Mouse (Mus musculus): ENCODE measurements around the gene Rassf5. TPM values are rescaled to one million over a fixed set of nuclear protein-coding genes. Genes with fewer than 3 reads are reported as not detected.

The Rassf5 gene
- polyA plus RNA-seq, 2 experiments = 3.1 to 3.2 TPM

GRCm38 (mm10) chr1:131178083-131178482, 67.0 kb downstream of the Rassf5 start:
- Histone ChIP-seq H3K4me2 (replicated peaks; ENCODE audit: low read depth, low read length, severe bottlenecking) (no peak overlapping the region), H3K4me3 (replicated peaks; ENCODE audit: low read length) (no peak overlapping the region), H3K27me3 (ENCODE audit: control insufficient read depth, insufficient read depth, low read length) (no peaks in the 10 kb centered on the region), H3K36me3 (ENCODE audit: control insufficient read depth, insufficient read depth, low read length) (peaks cover 57% of the 10 kb centered on the region), H3K27ac (replicated peaks; ENCODE audit: low read depth, low read length) (no peak overlapping the region), H3K9me3 (ENCODE audit: control insufficient read depth, low read length) (no peaks in the 10 kb centered on the region), H3K9ac (ENCODE audit: low read depth, low read length, severe bottlenecking) (no peak overlapping the region), H3K4me1 (ENCODE audit: control insufficient read depth, insufficient read depth, low read length) (no peaks in the 10 kb centered on the region)
- TF ChIP-seq POLR2A (IDR thresholded peaks at IDR 0.05; ENCODE audit: borderline replicate concordance, extremely low read depth, insufficient read depth, insufficient read length) = no peak
- WGBS = 76% methylated on average over 5 of the region's 5 CpGs
- no peak for DNase-seq (ENCODE audit: low spot score)
- no peak for ATAC-seq (ENCODE audit: low FRiP score, low read depth)

GRCm38 (mm10) chr1:131177249-131177648, 67.8 kb downstream of the Rassf5 start:
- ATAC-seq (ENCODE audit: low FRiP score, low read depth) (no peak), DNase-seq (ENCODE audit: low spot score) (no peak)
- no peaks in the 10 kb centered on the region for H3K9me3 ChIP-seq (ENCODE audit: control insufficient read depth, low read length)
- WGBS = 82% methylated on average over 4 of the region's 4 CpGs
- no peak overlapping the region for H3K27ac ChIP-seq (replicated peaks; ENCODE audit: low read depth, low read length)
- H3K27me3 ChIP-seq (ENCODE audit: control insufficient read depth, insufficient read depth, low read length) = no peaks in the 10 kb centered on the region
- no peak overlapping the region for H3K9ac ChIP-seq (ENCODE audit: low read depth, low read length, severe bottlenecking)
- no peak overlapping the region for H3K4me2 ChIP-seq (replicated peaks; ENCODE audit: low read depth, low read length, severe bottlenecking)
- no peak for TF ChIP-seq POLR2A (IDR thresholded peaks at IDR 0.05; ENCODE audit: borderline replicate concordance, extremely low read depth, insufficient read depth, insufficient read length)
- H3K36me3 ChIP-seq (ENCODE audit: control insufficient read depth, insufficient read depth, low read length) = peaks cover 65% of the 10 kb centered on the region
- no peak overlapping the region for H3K4me3 ChIP-seq (replicated peaks; ENCODE audit: low read length)
- H3K4me1 ChIP-seq (ENCODE audit: control insufficient read depth, insufficient read depth, low read length) = no peaks in the 10 kb centered on the region

- no peak overlapping the region for H3K9ac ChIP-seq (ENCODE audit: low read depth, low read length, severe bottlenecking)
- DNase-seq (ENCODE audit: low spot score) (no peak), ATAC-seq (ENCODE audit: low FRiP score, low read depth) (no peak)
- no peaks in the 10 kb centered on the region for H3K9me3 ChIP-seq (ENCODE audit: control insufficient read depth, low read length)
- no peak overlapping the region for H3K4me2 ChIP-seq (replicated peaks; ENCODE audit: low read depth, low read length, severe bottlenecking)
- H3K4me3 ChIP-seq (replicated peaks; ENCODE audit: low read length) = no peak overlapping the region
- WGBS = 95% methylated on average over 8 of the region's 8 CpGs
- H3K27me3 ChIP-seq (ENCODE audit: control insufficient read depth, insufficient read depth, low read length) = no peaks in the 10 kb centered on the region
- no peak for TF ChIP-seq POLR2A (IDR thresholded peaks at IDR 0.05; ENCODE audit: borderline replicate concordance, extremely low read depth, insufficient read depth, insufficient read length)
- H3K27ac ChIP-seq (replicated peaks; ENCODE audit: low read depth, low read length) = no peak overlapping the region
- H3K36me3 ChIP-seq (ENCODE audit: control insufficient read depth, insufficient read depth, low read length) = peaks cover 79% of the 10 kb centered on the region
- no peaks in the 10 kb centered on the region for H3K4me1 ChIP-seq (ENCODE audit: control insufficient read depth, insufficient read depth, low read length)
Observed at GRCm38 (mm10) chr1:131175819-131176218, 69.2 kb downstream of the Rassf5 start.

GRCm38 (mm10) chr1:131175189-131175588, 69.9 kb downstream of the Rassf5 start:
- DNase-seq (ENCODE audit: low spot score) = no peak
- WGBS = 100% methylated on average over 1 of the region's 1 CpGs
- no peaks in the 10 kb centered on the region for H3K4me1 ChIP-seq (ENCODE audit: control insufficient read depth, insufficient read depth, low read length)

GRCm38 (mm10) chr1:131174299-131174861, 70.7 kb downstream of the Rassf5 start:
- no peaks in the 10 kb centered on the region for H3K27me3 ChIP-seq (ENCODE audit: control insufficient read depth, insufficient read depth, low read length)
- no peak overlapping the region for H3K4me2 ChIP-seq (replicated peaks; ENCODE audit: low read depth, low read length, severe bottlenecking)
- H3K9me3 ChIP-seq (ENCODE audit: control insufficient read depth, low read length) = no peaks in the 10 kb centered on the region
- H3K27ac ChIP-seq (replicated peaks; ENCODE audit: low read depth, low read length) = no peak overlapping the region
- no peak for TF ChIP-seq POLR2A (IDR thresholded peaks at IDR 0.05; ENCODE audit: borderline replicate concordance, extremely low read depth, insufficient read depth, insufficient read length)
- WGBS = 86% methylated on average over 12 of the region's 12 CpGs
- no peaks in the 10 kb centered on the region for H3K4me1 ChIP-seq (ENCODE audit: control insufficient read depth, insufficient read depth, low read length)
- H3K36me3 ChIP-seq (ENCODE audit: control insufficient read depth, insufficient read depth, low read length) = peaks cover 78% of the 10 kb centered on the region
- H3K4me3 ChIP-seq (replicated peaks; ENCODE audit: low read length) = no peak overlapping the region
- ATAC-seq (ENCODE audit: low FRiP score, low read depth) = no peak
- DNase-seq (ENCODE audit: low spot score) = no peak
- H3K9ac ChIP-seq (ENCODE audit: low read depth, low read length, severe bottlenecking) = no peak overlapping the region

More at GRCm38 (mm10) chr1:131175189-131175588, 69.9 kb downstream of the Rassf5 start:
- Histone ChIP-seq H3K27me3 (ENCODE audit: control insufficient read depth, insufficient read depth, low read length) (no peaks in the 10 kb centered on the region), H3K4me3 (replicated peaks; ENCODE audit: low read length) (no peak overlapping the region), H3K4me2 (replicated peaks; ENCODE audit: low read depth, low read length, severe bottlenecking) (no peak overlapping the region), H3K36me3 (ENCODE audit: control insufficient read depth, insufficient read depth, low read length) (peaks cover 80% of the 10 kb centered on the region), H3K9ac (ENCODE audit: low read depth, low read length, severe bottlenecking) (no peak overlapping the region), H3K27ac (replicated peaks; ENCODE audit: low read depth, low read length) (no peak overlapping the region), H3K9me3 (ENCODE audit: control insufficient read depth, low read length) (no peaks in the 10 kb centered on the region)
- TF ChIP-seq POLR2A (IDR thresholded peaks at IDR 0.05; ENCODE audit: borderline replicate concordance, extremely low read depth, insufficient read depth, insufficient read length) = no peak
- ATAC-seq (ENCODE audit: low FRiP score, low read depth) = no peak

Measured in limb, embryonic 14.5 days (tissue).